Comparison of ENCODE assay signal across 9 mouse cellular contexts in genomic region chr12:81402187-81402586, GRCm38 (mm10). TPM values are rescaled to one million over a fixed set of nuclear protein-coding genes. Genes with fewer than 3 reads are reported as not detected.
A peak's percentile ranks its signal among the peaks of the same experiment; 100 is the strongest.
DNase-seq lines count a peak whose midpoint lies in the region; ATAC-seq and TF ChIP-seq lines count a peak whose summit lies in the region.
"Had no signal": no experiment of that assay in that cellular context is flagged by ENCODE, and none has a peak within 500 bp of the region (broad histone marks: within the 10 kb centered on the region; RNA-seq: fewer than 3 reads in every experiment).

No protein-coding gene starts in this region.

- TF ChIP-seq RAD21 in MEL (IDR thresholded peaks at IDR 0.05; ENCODE audit: low read depth, low read length) = peak; percentile 80

- no peaks in the 10 kb centered on the region for H3K27me3 ChIP-seq in MEL (ENCODE audit: control insufficient read depth in 1 of 2, insufficient read depth in 2 of 2, low read length in 2 of 2)
- no peaks in the 10 kb centered on the region for H3K27me3 ChIP-seq in kidney, postnatal 0 days (ENCODE audit: insufficient read depth, low read length)
- H3K27me3 ChIP-seq in limb, embryonic 14.5 days (ENCODE audit: control insufficient read depth, insufficient read depth, low read length) = no peaks in the 10 kb centered on the region
- H3K27me3 ChIP-seq: heart, embryonic 13.5 days had no signal

- no peak overlapping the region for H3K4me3 ChIP-seq in MEL (ENCODE audit: control insufficient read depth in 1 of 2, insufficient read depth in 1 of 2, low read depth in 2 of 2, low read length in 2 of 2)
- no peak overlapping the region for H3K4me3 ChIP-seq in kidney, postnatal 0 days (replicated peaks; ENCODE audit: low read depth, low read length)
- H3K4me3 ChIP-seq in limb, embryonic 14.5 days (replicated peaks; ENCODE audit: low read length) = no peak overlapping the region
- H3K4me3 ChIP-seq: heart, embryonic 13.5 days had no signal

- peak; percentile 57 to 80 (median 79) for TF ChIP-seq CTCF in MEL (IDR thresholded peaks at IDR 0.05 in 2 of 3, conservative IDR thresholded peaks at IDR 0.05 in 1 of 3; ENCODE audit: control insufficient read depth in 1 of 3, insufficient read depth in 1 of 3, low read depth in 2 of 3, low read length in 3 of 3, poor library complexity in 1 of 3, severe bottlenecking in 1 of 3)
- TF ChIP-seq CTCF in kidney, postnatal 0 days (IDR thresholded peaks at IDR 0.05; ENCODE audit: low read depth) = peak; percentile 82

- no peak overlapping the region for H3K4me2 ChIP-seq in kidney, postnatal 0 days (ENCODE audit: low read length)
- H3K4me2 ChIP-seq in limb, embryonic 14.5 days (replicated peaks; ENCODE audit: low read depth, low read length, severe bottlenecking) = no peak overlapping the region
- H3K4me2 ChIP-seq: heart, embryonic 13.5 days had no signal

- no peaks in the 10 kb centered on the region for H3K4me1 ChIP-seq in MEL (ENCODE audit: control insufficient read depth in 1 of 2, insufficient read depth in 2 of 2, low read length in 2 of 2)
- H3K4me1 ChIP-seq in kidney, postnatal 0 days (replicated peaks; ENCODE audit: insufficient read depth, low read length) = no peaks in the 10 kb centered on the region
- no peaks in the 10 kb centered on the region for H3K4me1 ChIP-seq in limb, embryonic 14.5 days (ENCODE audit: control insufficient read depth, insufficient read depth, low read length)
- H3K4me1 ChIP-seq: heart, embryonic 13.5 days had no signal

- 6% methylated on average over 1 of the region's 1 CpGs for WGBS in kidney, postnatal 0 days
- WGBS in limb, embryonic 14.5 days = 14% methylated on average over 1 of the region's 1 CpGs

- H3K36me3 ChIP-seq in MEL (ENCODE audit: control insufficient read depth in 1 of 2, insufficient read depth in 2 of 2, low read length in 2 of 2) = no peaks in the 10 kb centered on the region
- H3K36me3 ChIP-seq in kidney, postnatal 0 days (ENCODE audit: insufficient read depth, low read length) = no peaks in the 10 kb centered on the region
- no peaks in the 10 kb centered on the region for H3K36me3 ChIP-seq in limb, embryonic 14.5 days (ENCODE audit: control insufficient read depth, insufficient read depth, low read length)
- H3K36me3 ChIP-seq: heart, embryonic 13.5 days had no signal

- ATAC-seq in kidney, postnatal 0 days (replicated peaks; ENCODE audit: low FRiP score, low read depth) = no peak
- no peak for ATAC-seq in limb, embryonic 14.5 days (ENCODE audit: low FRiP score, low read depth)
- ATAC-seq in monocyte, adult 5-6 weeks (replicated peaks; ENCODE audit: insufficient number of reproducible peaks, low FRiP score, low TSS enrichment, poor library complexity, severe bottlenecking) = no peak

- no peak for TF ChIP-seq POLR2A in MEL (IDR thresholded peaks at IDR 0.05; ENCODE audit: control insufficient read depth in 1 of 2, insufficient read depth in 1 of 2, low read depth in 1 of 2, low read length in 2 of 2, poor library complexity in 1 of 2)
- TF ChIP-seq POLR2A in limb, embryonic 14.5 days (IDR thresholded peaks at IDR 0.05; ENCODE audit: borderline replicate concordance, extremely low read depth, insufficient read depth, insufficient read length) = no peak

- DNase-seq in 416B (ENCODE audit: low read depth) = peak; percentile 79
- DNase-seq in MEL (ENCODE audit: low read depth, low spot score) = peak; percentile 78
- peak; percentile 81 to 83 for DNase-seq in cerebellum, adult 18-20 months
- peak; percentile 19 to 66 for DNase-seq in frontal cortex, postnatal 10 days (ENCODE audit: low spot score in 2 of 2)
- peak; percentile 80 for DNase-seq in kidney, postnatal 0 days (ENCODE audit: low spot score)
- DNase-seq in limb, embryonic 14.5 days (ENCODE audit: low spot score) = peak; percentile 60
- DNase-seq in ovary, postnatal 36 days (ENCODE audit: low spot score) = peak; percentile 24

- no peaks in the 10 kb centered on the region for H3K9me3 ChIP-seq in MEL (replicated peaks; ENCODE audit: insufficient read depth, low read length)
- no peaks in the 10 kb centered on the region for H3K9me3 ChIP-seq in kidney, postnatal 0 days (replicated peaks; ENCODE audit: low read length)
- no peaks in the 10 kb centered on the region for H3K9me3 ChIP-seq in limb, embryonic 14.5 days (ENCODE audit: control insufficient read depth, low read length)
- H3K9me3 ChIP-seq: heart, embryonic 13.5 days had no signal

- H3K79me2 ChIP-seq in MEL (ENCODE audit: control insufficient read depth, insufficient read depth, low read length, poor library complexity) = no peaks in the 10 kb centered on the region

- H3K9ac ChIP-seq in MEL (ENCODE audit: control insufficient read depth, low read depth, low read length, poor library complexity, severe bottlenecking) = no peak overlapping the region
- H3K9ac ChIP-seq in kidney, postnatal 0 days (ENCODE audit: low read depth, low read length) = no peak overlapping the region
- H3K9ac ChIP-seq in limb, embryonic 14.5 days (ENCODE audit: low read depth, low read length, severe bottlenecking) = no peak overlapping the region
- H3K9ac ChIP-seq: heart, embryonic 13.5 days had no signal

- TF ChIP-seq EP300 in MEL (IDR thresholded peaks at IDR 0.05; ENCODE audit: low read depth in 1 of 2, low read length in 2 of 2) = no peak

- H3K27ac ChIP-seq in MEL (ENCODE audit: control insufficient read depth, low read depth, low read length) = no peak overlapping the region
- no peak overlapping the region for H3K27ac ChIP-seq in kidney, postnatal 0 days
- H3K27ac ChIP-seq in limb, embryonic 14.5 days (replicated peaks; ENCODE audit: low read depth, low read length) = no peak overlapping the region
- H3K27ac ChIP-seq: heart, embryonic 13.5 days had no signal

TF ChIP-seq in MEL, 35 proteins besides CTCF, POLR2A, EP300 and RAD21:
- peak; percentile 48; the same call in 1 of the 2 replicates for TF ChIP-seq MXI1 (IDR thresholded peaks at IDR 0.05; ENCODE audit: low read depth, low read length)
- no peak for TF ChIP-seq MAZ (IDR thresholded peaks at IDR 0.05; ENCODE audit: low read depth, low read length)
- TF ChIP-seq SMC3 (IDR thresholded peaks at IDR 0.05; ENCODE audit: low read depth, low read length) = peak; percentile 78
- peak; percentile 47 for TF ChIP-seq ZC3H11A (IDR thresholded peaks at IDR 0.05; ENCODE audit: low read depth, low read length)
- peak; percentile 89 for TF ChIP-seq MYC (IDR thresholded peaks at IDR 0.05; ENCODE audit: low read depth, low read length)
- TF ChIP-seq NELFE (IDR thresholded peaks at IDR 0.05; ENCODE audit: low read depth, low read length) = no peak
- TF ChIP-seq SIN3A (IDR thresholded peaks at IDR 0.05; ENCODE audit: low read length) = peak; percentile 51
- peak; percentile 88 for TF ChIP-seq MAX (IDR thresholded peaks at IDR 0.05; ENCODE audit: low read length)
- 0 out of 2 replicates have a peak, but pooled peaks have one; percentile 8 for TF ChIP-seq NRF1 (IDR thresholded peaks at IDR 0.05; ENCODE audit: insufficient read depth, low read depth, low read length, poor library complexity, severe bottlenecking)
TF ChIP-seq in MEL: peak in this region for 7.

RNA-seq across cellular contexts. Expression of gene Adam4, which starts 19.6 kb away (rescaled TPM):
- 0.42 and 0.46 TPM in 2 replicates for total RNA-seq in MEL (2012; rRNA removed)
- under 1 TPM in 1 of 2 experiments, not detected in 1; 0.15 TPM for polyA plus RNA-seq in MEL (2012; ENCODE audit: insufficient read depth in 1 of 2, insufficient read length in 2 of 2, low read depth in 1 of 2, low replicate concordance in 2 of 2, missing spikeins in 1 of 2)
- 0.24 TPM in 2 replicates for polyA plus RNA-seq in kidney, postnatal 0 days (2015; fragmentation: Nextera tagmentation; extraction: Ambion mirVana)
- 0.70 and 0.75 TPM in 2 replicates for polyA plus RNA-seq in limb, embryonic 14.5 days (2012; rRNA removed)
- polyA plus RNA-seq in limb, embryonic 14.5 days (2014; fragmentation: Nextera tagmentation; extraction: Ambion mirVana) = 0.62 and 0.79 TPM in 2 replicates
- 1.1 to 3.3 TPM in 2 of 3 replicates, not detected in the other for total RNA-seq in monocyte, adult 5-6 weeks (2017)

RNA-seq across cellular contexts. Expression of gene Gm4787, which starts 22.9 kb away (rescaled TPM):
- 0.19 and 0.33 TPM in 2 replicates for total RNA-seq in MEL (2012; rRNA removed)
- polyA plus RNA-seq in MEL (2012; ENCODE audit: insufficient read depth in 1 of 2, insufficient read length in 2 of 2, low read depth in 1 of 2, low replicate concordance in 2 of 2, missing spikeins in 1 of 2) = under 1 TPM in 1 of 2 experiments, not detected in 1; 0.08 TPM
- polyA plus RNA-seq in kidney, postnatal 0 days (2015; fragmentation: Nextera tagmentation; extraction: Ambion mirVana) = 0.18 and 0.22 TPM in 2 replicates
- polyA plus RNA-seq in limb, embryonic 14.5 days (2012; rRNA removed) = 0.96 and 1.1 TPM in 2 replicates
- polyA plus RNA-seq in limb, embryonic 14.5 days (2014; fragmentation: Nextera tagmentation; extraction: Ambion mirVana) = 0.19 and 0.22 TPM in 2 replicates
- total RNA-seq in monocyte, adult 5-6 weeks (2017) = 0.97 TPM in 1 of 3 replicates, not detected in the others

Comparison
In these comparisons a context has a peak if more than half of its experiments do, and no peak if none do; other contexts are left out.
1. DNase-seq: peak in every context shown above with its lines; median percentile 82 in cerebellum, adult 18-20 months; 80 in kidney, postnatal 0 days; 79 in 416B; 78 in MEL; 60 in limb, embryonic 14.5 days; 42 in frontal cortex, postnatal 10 days; 24 in ovary, postnatal 36 days.